Mouse (Mus musculus) ovary, postnatal 36 days (tissue): ENCODE data around the gene Polg2.
A peak's percentile ranks its signal among the peaks of the same experiment; 100 is the strongest.
"Not testable (repeated sequence)": the region's sequence is repeated elsewhere in the genome, so short reads cannot be mapped to it uniquely, and the experiment has no call there.

ENCODE experiments used
- DNase-seq: peaks from one replicate; pipeline ENCODE4 v3.0.0; 2022; ENCODE audit warnings: low spot score, mixed read lengths

Gene Polg2

DNA sequence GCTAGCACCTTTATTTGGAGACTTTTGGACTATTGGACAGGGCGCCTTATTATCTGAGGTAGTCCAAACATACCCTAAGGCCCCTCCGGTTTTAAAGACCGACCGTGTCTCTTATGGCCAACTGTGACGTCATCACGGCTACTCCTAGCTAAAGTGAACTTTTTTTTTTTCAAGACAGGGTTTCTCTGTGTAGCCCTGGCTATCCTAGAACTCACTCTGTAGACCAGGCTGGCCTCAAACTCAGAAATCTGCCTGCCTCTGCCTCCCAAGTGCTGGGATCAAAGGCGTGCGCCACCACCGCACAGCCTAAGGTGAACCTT lies 54.5 kb downstream of the Polg2 start:
- DNase-seq = not testable (repeated sequence)

- DNase-seq = no peak
These were observed 55.0 kb downstream of the Polg2 start for GRCm38 (mm10) chr11:106724176-106724915.

- DNase-seq = no peak
These were observed 55.7 kb downstream of the Polg2 start for GRCm38 (mm10) chr11:106723611-106724125.

- DNase-seq = peak; percentile 43
These were observed 56.4 kb downstream of the Polg2 start for GRCm38 (mm10) chr11:106722831-106723361.

DNA sequence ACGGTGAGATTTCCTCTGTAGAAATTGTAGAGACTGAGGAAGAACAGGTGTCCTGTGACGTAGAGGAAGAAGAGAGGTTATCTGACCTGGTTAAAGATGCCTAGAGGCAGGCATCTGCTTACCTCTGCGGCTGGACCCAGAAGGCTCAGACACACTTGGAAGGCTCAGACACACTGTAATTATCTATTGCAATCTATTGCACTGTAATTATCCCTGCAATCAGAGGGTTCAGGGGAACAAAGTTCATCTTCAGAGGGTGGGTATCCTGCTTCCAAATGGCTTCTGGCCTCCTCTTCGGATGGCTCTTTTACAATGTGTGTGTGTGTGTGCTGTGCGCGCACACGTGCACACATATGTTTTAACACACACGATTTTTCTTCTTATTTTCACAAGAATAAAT lies 59.0 kb downstream of the Polg2 start:
- DNase-seq = no peak
